Mouse (Mus musculus): ENCODE measurements at regions not wholly inside any gene's neighbourhood (a gene's known extent, or its start where the extent isn't known, plus 50 kb on each side); places are given as distances from the start of the nearest gene placed in this dataset.
"Not testable (repeated sequence)": the region's sequence is repeated elsewhere in the genome, so short reads cannot be mapped to it uniquely, and the experiment has no call there.

- TF ChIP-seq CTCF (IDR thresholded peaks at IDR 0.05; ENCODE audit: control insufficient read depth, insufficient read depth, insufficient replicate concordance, low read depth, low read length); POLR2A (IDR thresholded peaks at IDR 0.05; ENCODE audit: control insufficient read depth, low read depth, low read length): not testable (repeated sequence)
Observed at GRCm38 (mm10) chr14:53047683-53048082, 552.1 kb upstream of the Olfr1507 start.

Data from testis, adult 2 months (tissue).